Mouse (Mus musculus) kidney, postnatal 0 days (tissue): Measurements from ENCODE around the gene Gm28729. TPM values are rescaled to one million over a fixed set of nuclear protein-coding genes. Genes with fewer than 3 reads are reported as not detected.
"Not testable (repeated sequence)": the region's sequence is repeated elsewhere in the genome, so short reads cannot be mapped to it uniquely, and the experiment has no call there.

Experiments used
- ATAC-seq: fragments of 200-750 bp; cut with Nextera tagmentation; replicated peaks from 2 replicates; pipeline ENCODE4 v1.8.0; 2017; ENCODE audit warnings: low read depth, moderate number of reproducible peaks, moderate TSS enrichment, moderate library complexity; ENCODE audit not compliant: low FRiP score
- DNase-seq: peaks from one replicate; pipeline ENCODE4 v3.0.0-alpha.2; 2016; ENCODE audit warnings: low spot score
- H3K27ac ChIP-seq: fragments of 300-500 bp; sonication (generic); 2 replicates; pipeline ENCODE4 v1.5.1; 2014; ENCODE audit warnings: mild to moderate bottlenecking
- H3K27me3 ChIP-seq: fragments of 300-500 bp; sonication (generic); 2 replicates; pipeline ENCODE4 v1.6.1; 2014; ENCODE audit warnings: low read length, mixed read lengths; ENCODE audit not compliant: insufficient read depth
- H3K36me3 ChIP-seq: fragments of 300-500 bp; sonication (generic); 2 replicates; pipeline ENCODE4 v1.6.1; 2014; ENCODE audit warnings: low read length, mixed read lengths; ENCODE audit not compliant: insufficient read depth
- H3K4me1 ChIP-seq: fragments of 300-500 bp; sonication (generic); replicated peaks from 2 replicates; pipeline ENCODE4 v1.6.1; 2014; ENCODE audit warnings: antibody characterized with exemption, low read length, mixed read lengths; ENCODE audit not compliant: insufficient read depth
- H3K4me2 ChIP-seq: fragments of 300-500 bp; sonication (generic); 2 replicates; pipeline ENCODE4 v1.6.1; 2014; ENCODE audit warnings: mild to moderate bottlenecking, low read length, moderate library complexity, mixed read lengths
- H3K4me3 ChIP-seq: fragments of 300-500 bp; sonication (generic); replicated peaks from 2 replicates; pipeline ENCODE4 v1.5.1; 2014; ENCODE audit warnings: low read depth, low read length
- H3K9ac ChIP-seq: fragments of 300-500 bp; sonication (generic); 2 replicates; pipeline ENCODE4 v1.6.1; 2014; ENCODE audit warnings: low read depth, low read length
- H3K9me3 ChIP-seq: fragments of 300-500 bp; sonication (generic); replicated peaks from 2 replicates; pipeline ENCODE4 v1.6.1; 2016; ENCODE audit warnings: low read length, inconsistent platforms, mixed read lengths
- CTCF ChIP-seq: IDR thresholded peaks from 2 replicates; pipeline ENCODE4 v1.5.1; 2016; ENCODE audit warnings: antibody characterized with exemption, low read depth, mild to moderate bottlenecking, moderate library complexity
- WGBS: fragments of 180-500 bp; shearing (Covaris S2); extraction: QIAGEN DNeasy Blood & Tissue Kit; methylation state at CpG from one replicate; pipeline ENCODE4 v1.1.7; 2014; 5-methylcytosine and 5-hydroxymethylcytosine counted together
- polyA plus RNA-seq: library from polyadenylated mRNA; unstranded; fragments of >200 nt; fragmentation: Nextera tagmentation; extraction: Ambion mirVana; gene quantifications from 2 replicates; pipeline ENCODE4 v1.2.1, GENCODE M21; 2015

Gene Gm28729
- polyA plus RNA-seq, 1 experiment from 2014 or later: 0.09 TPM

- H3K27ac ChIP-seq: no peak overlapping the region
- H3K4me1 ChIP-seq: 0 out of 2 replicates have a peak, but pooled peaks cover 3% of the 10 kb centered on the region
- no peak overlapping the region for H3K4me3 ChIP-seq
- no peaks in the 10 kb centered on the region; the same call in 1 of the 2 replicates for H3K9me3 ChIP-seq
- H3K27me3 ChIP-seq: no peaks in the 10 kb centered on the region
- no peaks in the 10 kb centered on the region for H3K36me3 ChIP-seq
- H3K9ac ChIP-seq: no peak overlapping the region
- 64% methylated on average over 6 of the region's 6 CpGs for WGBS
- no peak for ATAC-seq
- DNase-seq: no peak
- no peak for TF ChIP-seq CTCF
- no peak overlapping the region for H3K4me2 ChIP-seq
These were observed 22.0 kb downstream of the Gm28729 start for GRCm38 (mm10) chr9:96502856-96503610.

- Histone ChIP-seq H3K27ac (no peak overlapping the region), H3K9ac (no peak overlapping the region), H3K4me3 (no peak overlapping the region), H3K4me1 (0 out of 2 replicates have a peak, but pooled peaks cover 2% of the 10 kb centered on the region), H3K36me3 (no peaks in the 10 kb centered on the region), H3K9me3 (no peaks in the 10 kb centered on the region; the same call in 1 of the 2 replicates), H3K27me3 (no peaks in the 10 kb centered on the region), H3K4me2 (no peak overlapping the region)
- TF ChIP-seq CTCF: no peak
- WGBS: 29% methylated on average over 7 of the region's 7 CpGs
- ATAC-seq (no peak), DNase-seq (peak; percentile 51)
These were observed 23.8 kb downstream of the Gm28729 start for GRCm38 (mm10) chr9:96501217-96501616.

- ATAC-seq (0 out of 2 replicates have a peak, but pooled peaks have one; percentile 71), DNase-seq (peak; percentile 39)
- no peak for TF ChIP-seq CTCF
- Histone ChIP-seq H3K9me3 (no peaks in the 10 kb centered on the region), H3K36me3 (no peaks in the 10 kb centered on the region), H3K27me3 (no peaks in the 10 kb centered on the region), H3K4me1 (no peaks in the 10 kb centered on the region), H3K4me2 (peak overlapping the region; percentile 12; the same call in 1 of the 2 replicates), H3K4me3 (no peak overlapping the region), H3K9ac (no peak overlapping the region), H3K27ac (no peak overlapping the region)
- WGBS: 11% methylated on average over 3 of the region's 3 CpGs
These were observed 31.9 kb downstream of the Gm28729 start for GRCm38 (mm10) chr9:96493212-96493611.

- Histone ChIP-seq H3K4me2 (no peak overlapping the region), H3K27ac (no peak overlapping the region), H3K27me3 (no peaks in the 10 kb centered on the region), H3K9me3 (no peaks in the 10 kb centered on the region), H3K9ac (no peak overlapping the region), H3K4me1 (no peaks in the 10 kb centered on the region), H3K4me3 (no peak overlapping the region), H3K36me3 (no peaks in the 10 kb centered on the region)
- peak; percentile 84 for TF ChIP-seq CTCF
- ATAC-seq (no peak), DNase-seq (peak; percentile 53)
- 43% methylated on average over 12 of the region's 12 CpGs for WGBS
These were observed 33.3 kb downstream of the Gm28729 start for GRCm38 (mm10) chr9:96491810-96492209.

- H3K27ac ChIP-seq, H3K4me2 ChIP-seq, H3K36me3 ChIP-seq, H3K4me1 ChIP-seq, H3K4me3 ChIP-seq, DNase-seq, H3K9me3 ChIP-seq, H3K27me3 ChIP-seq, ATAC-seq, H3K9ac ChIP-seq: not testable (repeated sequence)
- WGBS: 95% methylated on average over 5 of the region's 5 CpGs
These were observed 37.2 kb downstream of the Gm28729 start for GRCm38 (mm10) chr9:96487869-96488268.

- no peak for DNase-seq
- H3K27me3 ChIP-seq: no peaks in the 10 kb centered on the region
- no peaks in the 10 kb centered on the region for H3K4me1 ChIP-seq
- H3K4me3 ChIP-seq: no peak overlapping the region
- no peak overlapping the region for H3K27ac ChIP-seq
- ATAC-seq: no peak
- H3K4me2 ChIP-seq: no peak overlapping the region
- no peak for TF ChIP-seq CTCF
- no peaks in the 10 kb centered on the region for H3K9me3 ChIP-seq
- WGBS: 58% methylated on average over 2 of the region's 2 CpGs
- H3K36me3 ChIP-seq: no peaks in the 10 kb centered on the region
- H3K9ac ChIP-seq: no peak overlapping the region
These were observed 41.4 kb downstream of the Gm28729 start for GRCm38 (mm10) chr9:96483648-96484047.
